14 mouse cellular contexts compared by ENCODE assay signal in genomic region chr15:56865035-56865804, GRCm38 (mm10).
DNase-seq lines count a peak whose midpoint lies in the region; ATAC-seq and TF ChIP-seq lines count a peak whose summit lies in the region.
"Had no signal": no experiment of that assay in that cellular context is flagged by ENCODE, and none has a peak within 500 bp of the region (broad histone marks: within the 10 kb centered on the region; RNA-seq: fewer than 3 reads in every experiment).

No protein-coding gene starts in this region.

- DNase-seq in lung, embryonic 14.5 days: peak; percentile 12
- no peak for DNase-seq in lung, adult 18-20 months
- peak; percentile 73 for DNase-seq in retina, postnatal 1 day
- no peak for DNase-seq in thymus, postnatal 25 days
- DNase-seq in MN1 (ENCODE audit: low spot score): no peak
- no peak for DNase-seq in cerebellum, adult 11 months
- DNase-seq: B cell, adult 2 months; cerebellum, postnatal 25 days; kidney, adult 2 months had no signal

- no peak overlapping the region for H3K27ac ChIP-seq in lung, embryonic 14.5 days (ENCODE audit: low read depth)
- H3K27ac ChIP-seq in forebrain, embryonic 12.5 days: no peak overlapping the region
- peak overlapping the region; percentile 67; the same call in 1 of the 2 replicates for H3K27ac ChIP-seq in hindbrain, embryonic 16.5 days (ENCODE audit: low read depth, low read length)

- no peaks in the 10 kb centered on the region for H3K9me3 ChIP-seq in lung, embryonic 14.5 days (ENCODE audit: low read depth, low read length)
- no peaks in the 10 kb centered on the region for H3K9me3 ChIP-seq in forebrain, embryonic 12.5 days
- no peaks in the 10 kb centered on the region for H3K9me3 ChIP-seq in hindbrain, embryonic 16.5 days (ENCODE audit: control insufficient read depth, low read length)
- H3K9me3 ChIP-seq: G1E had no signal

- TF ChIP-seq CTCF in lung, embryonic 14.5 days (IDR thresholded peaks at IDR 0.05; ENCODE audit: low read depth): no peak

- no peaks in the 10 kb centered on the region for H3K36me3 ChIP-seq in lung, embryonic 14.5 days (ENCODE audit: insufficient read depth)
- no peaks in the 10 kb centered on the region for H3K36me3 ChIP-seq in forebrain, embryonic 12.5 days (replicated peaks)
- H3K36me3 ChIP-seq in hindbrain, embryonic 16.5 days (ENCODE audit: control insufficient read depth, insufficient read depth, low read length): no peaks in the 10 kb centered on the region
- H3K36me3 ChIP-seq: G1E had no signal

- 24% methylated on average over 4 of the region's 4 CpGs for WGBS in lung, embryonic 14.5 days
- 4% methylated on average over 4 of the region's 4 CpGs for WGBS in forebrain, embryonic 12.5 days
- 11% methylated on average over 4 of the region's 4 CpGs for WGBS in hindbrain, embryonic 16.5 days

- no peak overlapping the region for H3K4me3 ChIP-seq in lung, embryonic 14.5 days (ENCODE audit: low read depth, low read length)
- no peak overlapping the region for H3K4me3 ChIP-seq in forebrain, embryonic 12.5 days (replicated peaks)
- no peak overlapping the region for H3K4me3 ChIP-seq in hindbrain, embryonic 16.5 days (ENCODE audit: low read length)

- H3K4me2 ChIP-seq in lung, embryonic 14.5 days: no peak overlapping the region
- H3K4me2 ChIP-seq in forebrain, embryonic 12.5 days: no peak overlapping the region
- no peak overlapping the region for H3K4me2 ChIP-seq in hindbrain, embryonic 16.5 days (ENCODE audit: low read length)

- ATAC-seq in lung, embryonic 14.5 days (ENCODE audit: insufficient read depth): no peak
- ATAC-seq in forebrain, embryonic 12.5 days (ENCODE audit: low FRiP score): peak; percentile 55
- ATAC-seq in hindbrain, embryonic 16.5 days: 0 out of 2 replicates have a peak, but pooled peaks have one; percentile 37
- ATAC-seq: activated CD4-positive, CD25-positive, alpha-beta regulatory T cell, adult 4 months; lung, postnatal 0 days had no signal

- no peak overlapping the region for H3K9ac ChIP-seq in lung, embryonic 14.5 days
- H3K9ac ChIP-seq in forebrain, embryonic 12.5 days: no peak overlapping the region
- no peak overlapping the region for H3K9ac ChIP-seq in hindbrain, embryonic 16.5 days (ENCODE audit: low read depth, low read length)

- peaks cover 3% of the 10 kb centered on the region; the same call in 1 of the 2 replicates for H3K4me1 ChIP-seq in lung, embryonic 14.5 days (ENCODE audit: insufficient read depth)
- H3K4me1 ChIP-seq in forebrain, embryonic 12.5 days: peaks cover 12% of the 10 kb centered on the region
- no peaks in the 10 kb centered on the region; the same call in 1 of the 2 replicates for H3K4me1 ChIP-seq in hindbrain, embryonic 16.5 days (ENCODE audit: control insufficient read depth, insufficient read depth, low read depth, low read length)

- no peaks in the 10 kb centered on the region for H3K27me3 ChIP-seq in lung, embryonic 14.5 days (ENCODE audit: insufficient read depth, low read length)
- H3K27me3 ChIP-seq in forebrain, embryonic 12.5 days: no peaks in the 10 kb centered on the region
- H3K27me3 ChIP-seq in hindbrain, embryonic 16.5 days (replicated peaks; ENCODE audit: control insufficient read depth, insufficient read depth, low read length): no peaks in the 10 kb centered on the region

Comparison
In these comparisons a context has a peak if more than half of its experiments do, and no peak if none do; other contexts are left out.
1. DNase-seq: peak in lung, embryonic 14.5 days (single experiment) and retina, postnatal 1 day (single experiment); none in lung, adult 18-20 months (0 of 2), thymus, postnatal 25 days (single experiment), MN1 (single experiment) and cerebellum, adult 11 months (single experiment).